Mouse (Mus musculus) cerebellum, adult 18-20 months (tissue): ENCODE results near the gene Hist2h2aa2.
"Not testable (repeated sequence)": the region's sequence is repeated elsewhere in the genome, so short reads cannot be mapped to it uniquely, and the experiment has no call there.

Experiments used
- DNase-seq, 2 experiments: peaks; one replicate each; pipeline ENCODE4 v3.0.0; 2021

The Hist2h2aa2 gene

DNA sequence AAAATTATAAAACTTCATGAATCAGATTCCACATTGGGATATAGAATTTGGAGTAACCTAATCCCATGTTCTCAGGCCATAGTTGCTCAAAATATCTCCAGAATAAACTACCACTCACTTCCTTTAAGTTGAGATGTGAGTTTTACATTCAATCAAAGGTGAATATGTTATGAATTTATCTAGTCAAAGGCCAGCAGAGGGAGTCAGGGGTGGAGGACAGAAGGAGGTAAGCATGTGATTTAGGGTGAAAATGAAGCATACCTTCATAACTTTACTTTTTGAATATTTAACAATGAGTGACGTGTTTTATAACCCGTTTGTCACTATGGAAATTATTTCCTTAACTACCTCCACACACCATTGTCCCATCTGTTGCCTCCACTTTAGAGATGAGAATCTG is 5.2 kb downstream of the Hist2h2aa2 start:
- DNase-seq = no peak

- no peak for DNase-seq
Measured at GRCm38 (mm10) chr3:96231758-96232120, 8.3 kb downstream of the Hist2h2aa2 start.

- no peak for DNase-seq
Measured at GRCm38 (mm10) chr3:96230910-96231757, 8.9 kb downstream of the Hist2h2aa2 start.

DNA sequence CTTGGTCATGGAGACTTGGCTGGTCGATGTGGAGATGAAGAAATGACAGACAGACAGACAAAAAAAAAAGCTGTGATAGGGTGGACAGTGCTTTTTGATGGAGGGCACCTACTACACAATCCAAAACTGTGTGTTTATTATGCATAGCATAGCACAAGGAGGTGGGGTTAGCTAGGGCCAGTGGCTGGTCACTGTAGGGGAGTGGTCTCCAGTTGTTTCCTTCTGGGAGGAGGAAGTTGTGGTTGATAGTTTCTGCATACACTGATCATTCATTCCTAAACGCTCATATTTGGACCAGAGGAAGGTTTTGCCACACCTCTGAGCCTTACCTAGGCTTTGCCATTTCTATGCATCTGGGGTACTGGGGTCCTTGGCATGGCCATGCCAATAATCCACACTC is 9.7 kb downstream of the Hist2h2aa2 start:
- DNase-seq = no peak

DNA sequence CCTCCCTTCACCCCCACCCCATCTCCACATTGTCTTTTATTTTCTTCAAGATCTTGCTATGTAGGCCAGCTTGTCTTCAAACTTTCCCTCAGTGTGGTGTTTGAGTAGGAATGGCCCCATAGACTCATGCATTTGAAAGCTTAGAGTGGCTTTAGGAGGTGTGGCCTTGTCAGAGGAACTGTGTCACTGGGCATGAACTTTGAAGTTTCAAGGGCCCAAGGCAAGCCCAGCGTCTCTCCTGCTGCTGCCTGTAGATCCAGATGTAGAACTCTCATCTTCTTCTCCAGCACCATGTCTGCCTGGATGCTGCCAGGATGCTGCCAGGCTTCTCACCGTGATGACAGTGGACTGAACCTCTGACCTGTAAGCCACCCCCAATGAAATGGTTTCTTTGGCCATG is 11.2 kb downstream of the Hist2h2aa2 start:
- no peak for DNase-seq

DNA sequence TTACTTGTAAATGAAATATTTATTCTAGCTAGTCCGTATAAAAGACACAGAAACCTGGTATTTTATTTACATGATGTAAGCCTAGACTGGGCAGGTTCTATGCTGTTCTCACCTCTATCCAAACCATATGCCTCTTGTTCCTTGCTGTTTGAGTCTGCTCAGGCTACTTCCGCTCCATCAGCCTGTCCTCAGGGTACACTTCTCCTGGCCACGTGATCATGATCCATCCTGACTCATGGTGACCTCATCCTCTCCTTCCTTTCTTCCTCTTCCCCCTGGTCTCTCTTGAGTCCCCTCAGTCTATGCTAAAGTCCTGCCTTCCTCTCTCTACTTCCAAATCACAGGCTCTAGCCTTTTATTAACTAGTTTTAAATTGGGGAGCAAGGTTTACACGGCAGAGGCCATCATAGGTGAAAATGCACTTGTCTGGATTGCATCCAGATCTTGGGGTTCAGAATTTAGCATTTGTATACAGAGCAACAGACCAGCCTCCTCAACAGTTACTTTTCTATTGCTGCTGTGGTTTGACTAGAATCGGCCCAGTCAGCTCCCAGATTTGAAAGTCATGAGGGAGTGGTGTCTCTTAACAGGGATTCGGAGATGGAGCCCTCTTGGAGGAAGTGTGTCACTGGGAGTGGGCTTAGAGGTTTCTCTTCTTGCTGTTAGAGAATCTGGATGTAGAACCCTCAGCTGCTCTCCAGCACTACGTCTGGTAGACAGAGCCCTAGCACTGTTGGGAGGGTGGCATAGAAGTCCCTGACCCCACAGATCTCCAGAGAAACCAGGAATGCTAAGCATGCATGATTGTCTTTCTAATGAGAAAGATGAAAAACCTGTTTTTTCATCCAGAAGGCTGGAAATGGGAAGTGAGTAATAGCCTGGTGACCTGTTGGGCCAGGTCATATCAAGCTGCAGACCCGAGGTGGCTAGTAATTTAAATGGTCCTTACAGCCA is 13.1 kb downstream of the Hist2h2aa2 start:
- no peak for DNase-seq

GRCm38 (mm10) chr3:96225421-96225820 is 14.7 kb downstream of the Hist2h2aa2 start:
- DNase-seq = no peak

- DNase-seq = peak in 1 of 2 experiments; percentile 23
Measured at GRCm38 (mm10) chr3:96222774-96223173, 17.3 kb downstream of the Hist2h2aa2 start.

DNA sequence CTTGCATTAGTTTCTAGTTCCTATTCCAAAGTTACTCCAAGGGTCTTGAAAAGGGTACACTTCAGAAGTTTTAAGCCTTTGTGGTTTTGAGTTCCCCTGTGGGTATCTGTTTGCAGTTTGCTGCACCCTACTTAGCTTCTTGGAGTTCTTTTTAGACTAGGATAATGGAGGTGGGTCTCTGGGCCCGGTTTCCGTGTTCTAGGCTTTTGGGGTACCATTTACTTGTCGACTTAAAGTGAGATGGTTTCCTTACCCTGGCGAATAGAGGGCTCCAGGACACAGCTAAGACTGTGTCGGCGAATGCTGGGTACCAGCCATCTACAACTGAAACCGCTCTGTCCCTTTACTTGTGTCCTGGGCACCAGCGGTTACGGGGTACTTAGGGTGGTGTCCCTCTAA is 18.4 kb downstream of the Hist2h2aa2 start:
- peak in 1 of 2 experiments; percentile 39 for DNase-seq

- peak; percentile 86 to 88 for DNase-seq
Measured at GRCm38 (mm10) chr3:96220765-96221639, 19.1 kb downstream of the Hist2h2aa2 start, which contains the start of the genes Hist2h2ac and Hist2h2be. Hist2h2ac (minus strand) TSS chr3:96220880. Hist2h2be (plus strand) TSS chr3:96221119.

- DNase-seq = not testable (repeated sequence)
Measured at GRCm38 (mm10) chr3:96220131-96220764, 19.8 kb downstream of the Hist2h2aa2 start.

GRCm38 (mm10) chr3:96219661-96220130 is 20.4 kb downstream of the Hist2h2aa2 start, which contains the start of the genes Bola1 and Hist2h2ab:
Bola1 (minus strand) TSS chr3:96219709.
Hist2h2ab (plus strand) TSS chr3:96219865.
- DNase-seq = peak; percentile 75 to 78

DNA sequence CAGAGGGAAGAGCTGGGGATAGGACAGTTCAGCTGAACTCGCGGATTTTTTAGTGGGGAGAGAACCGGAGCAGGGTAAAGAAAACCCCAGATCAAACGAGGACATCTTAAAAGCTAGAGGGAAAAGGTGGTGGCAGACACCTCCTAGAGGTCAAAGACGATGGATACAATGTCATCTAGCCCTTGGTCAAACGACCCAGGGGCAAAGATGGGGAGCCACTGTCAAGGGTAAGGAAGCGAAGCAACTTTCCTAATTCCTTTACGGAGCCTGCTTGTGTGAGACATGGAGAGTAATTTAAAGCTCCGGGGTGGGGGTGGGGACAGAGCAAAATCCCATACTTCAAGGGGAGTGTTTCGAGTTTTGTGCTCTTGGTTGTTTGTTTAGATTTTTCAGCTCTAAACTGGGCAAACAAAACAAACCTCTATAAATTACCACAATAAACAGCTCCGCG is 20.9 kb downstream of the Hist2h2aa2 start:
- DNase-seq = peak; percentile 36 to 52

- DNase-seq = no peak
Measured at GRCm38 (mm10) chr3:96209242-96209641, 30.8 kb downstream of the Hist2h2aa2 start.

- DNase-seq = no peak
Measured at GRCm38 (mm10) chr3:96207819-96208218, 32.3 kb downstream of the Hist2h2aa2 start.

DNA sequence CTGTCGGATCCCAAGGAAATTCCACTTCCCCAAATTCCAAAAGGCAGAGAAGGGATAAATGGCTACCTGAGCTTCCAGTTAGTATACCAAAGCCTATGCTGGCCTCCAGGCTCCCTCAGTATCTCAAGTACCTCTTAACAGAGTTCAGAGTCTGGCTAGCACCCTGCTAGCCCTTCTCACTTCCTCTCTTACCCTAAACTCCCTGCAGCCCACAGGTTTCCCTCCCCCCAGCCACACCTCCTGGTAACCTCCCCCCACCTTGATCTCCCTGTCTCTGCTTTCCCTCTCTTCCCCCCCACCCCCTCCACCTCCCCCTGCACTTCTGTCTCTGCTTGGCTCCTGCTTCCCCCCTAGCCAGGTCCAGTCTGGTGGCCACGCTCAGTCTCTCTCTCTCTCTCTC is 40.3 kb downstream of the Hist2h2aa2 start:
- no peak for DNase-seq

DNA sequence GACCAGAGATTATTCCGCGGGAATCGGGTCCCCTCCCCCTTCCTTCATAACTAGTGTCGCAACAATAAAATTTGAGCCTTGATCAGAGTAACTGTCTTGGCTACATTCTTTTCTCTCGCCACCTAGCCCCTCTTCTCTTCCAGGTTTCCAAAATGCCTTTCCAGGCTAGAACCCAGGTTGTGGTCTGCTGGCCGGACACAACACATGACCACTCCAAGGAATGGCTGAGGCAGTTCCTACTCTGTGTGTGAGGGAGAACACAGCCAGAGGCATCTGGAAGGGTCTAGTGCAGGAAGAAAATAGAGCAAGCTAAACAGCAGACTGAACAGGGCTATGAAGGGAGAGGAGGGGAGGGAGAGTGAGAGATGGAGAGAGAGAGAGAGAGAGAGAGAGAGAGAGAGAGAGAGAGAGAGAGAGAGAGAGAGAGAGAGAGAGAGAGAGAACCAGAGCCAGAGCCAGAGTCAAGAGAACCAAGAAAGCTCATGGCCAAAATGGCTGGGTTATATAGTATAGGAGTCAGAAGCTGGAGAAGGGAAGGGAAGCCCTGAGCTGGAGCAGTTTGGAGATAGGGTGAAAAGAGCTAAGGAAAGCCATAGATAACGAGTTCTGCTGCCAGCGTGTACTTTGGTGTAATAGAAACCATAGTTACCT is 41.4 kb downstream of the Hist2h2aa2 start:
- not testable (repeated sequence) for DNase-seq

DNA sequence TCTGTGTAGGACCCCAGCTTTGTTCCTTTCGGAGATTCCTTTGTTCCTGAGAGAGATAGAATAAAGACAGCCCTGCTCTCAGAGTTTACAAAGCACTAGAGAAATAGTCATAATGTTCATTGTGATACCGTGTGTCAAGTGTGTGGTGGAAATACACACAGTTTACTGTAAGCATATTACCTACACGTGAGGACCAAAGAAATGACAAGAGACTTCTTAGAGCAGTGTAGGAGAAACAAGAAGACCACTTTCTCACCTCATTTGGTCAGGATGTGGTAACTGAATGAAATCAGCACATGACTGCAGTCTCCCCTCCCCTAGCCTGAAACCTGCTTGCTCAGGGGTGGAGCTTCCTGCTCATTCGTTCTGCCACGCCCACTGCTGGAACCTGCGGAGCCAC is 41.9 kb downstream of the Hist2h2aa2 start:
- DNase-seq = no peak

GRCm38 (mm10) chr3:96197129-96197749 is 42.8 kb downstream of the Hist2h2aa2 start:
- peak; percentile 89 to 96 for DNase-seq

- no peak for DNase-seq
Measured at GRCm38 (mm10) chr3:96196437-96197128, 43.5 kb downstream of the Hist2h2aa2 start.
